Mouse (Mus musculus) NIH3T3 (cell line): ENCODE results near the gene Bend6.

Source experiments
- DNase-seq: peaks from one replicate; pipeline ENCODE4 v3.0.0-alpha.2; 2012; ENCODE audit warnings: low read depth

The Bend6 gene

DNA sequence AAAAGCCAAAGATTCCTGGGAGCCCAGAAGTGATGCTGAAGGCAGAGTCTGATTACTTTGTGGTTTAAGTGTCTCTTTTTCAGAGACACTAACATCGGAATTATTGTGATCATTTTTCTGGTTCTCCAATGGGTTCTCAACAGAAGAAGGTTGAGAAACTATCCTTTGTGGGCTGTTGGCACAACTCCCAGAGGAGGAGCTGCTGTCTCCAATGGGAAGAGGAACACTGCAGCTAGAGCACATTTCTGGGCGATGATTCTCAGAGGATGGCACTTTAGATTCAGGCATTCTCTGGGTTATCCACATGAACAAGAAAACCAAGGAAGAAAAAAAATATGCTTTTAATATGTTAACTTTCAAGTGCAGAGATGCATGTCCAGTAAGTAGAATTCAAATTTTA is 104.3 kb downstream of the Bend6 start:
- DNase-seq, result no peak
